Mouse (Mus musculus): ENCODE results near the gene Tube1.

GRCm38 (mm10) chr10:39140843-39141242 is 7.1 kb downstream of the Tube1 start:
- TF ChIP-seq CTCF (IDR thresholded peaks at IDR 0.05) (no peak), EP300 (IDR thresholded peaks at IDR 0.05) (no peak)

Measured in lung, postnatal 0 days (tissue).